Mouse (Mus musculus) gastrocnemius, adult 18-20 months (tissue): ENCODE results near the gene Lrrc71. TPM values are rescaled to one million over a fixed set of nuclear protein-coding genes. Genes with fewer than 3 reads are reported as not detected.

Source experiments
- DNase-seq: peaks from one replicate; pipeline ENCODE4 v3.0.0; 2021; ENCODE audit warnings: low spot score
- total RNA-seq, 2 experiments: library from RNA; stranded (reverse); gene quantifications; 2 replicates each; pipeline ENCODE4 v1.2.3; 2021

Gene Lrrc71
- total RNA-seq, 2 experiments from 2014 or later = not detected

GRCm38 (mm10) chr3:87763683-87764289 lies 15.4 kb upstream of the Lrrc71 start:
- peak; percentile 60 for DNase-seq

GRCm38 (mm10) chr3:87763202-87763601 lies 14.8 kb upstream of the Lrrc71 start:
- no peak for DNase-seq

DNA sequence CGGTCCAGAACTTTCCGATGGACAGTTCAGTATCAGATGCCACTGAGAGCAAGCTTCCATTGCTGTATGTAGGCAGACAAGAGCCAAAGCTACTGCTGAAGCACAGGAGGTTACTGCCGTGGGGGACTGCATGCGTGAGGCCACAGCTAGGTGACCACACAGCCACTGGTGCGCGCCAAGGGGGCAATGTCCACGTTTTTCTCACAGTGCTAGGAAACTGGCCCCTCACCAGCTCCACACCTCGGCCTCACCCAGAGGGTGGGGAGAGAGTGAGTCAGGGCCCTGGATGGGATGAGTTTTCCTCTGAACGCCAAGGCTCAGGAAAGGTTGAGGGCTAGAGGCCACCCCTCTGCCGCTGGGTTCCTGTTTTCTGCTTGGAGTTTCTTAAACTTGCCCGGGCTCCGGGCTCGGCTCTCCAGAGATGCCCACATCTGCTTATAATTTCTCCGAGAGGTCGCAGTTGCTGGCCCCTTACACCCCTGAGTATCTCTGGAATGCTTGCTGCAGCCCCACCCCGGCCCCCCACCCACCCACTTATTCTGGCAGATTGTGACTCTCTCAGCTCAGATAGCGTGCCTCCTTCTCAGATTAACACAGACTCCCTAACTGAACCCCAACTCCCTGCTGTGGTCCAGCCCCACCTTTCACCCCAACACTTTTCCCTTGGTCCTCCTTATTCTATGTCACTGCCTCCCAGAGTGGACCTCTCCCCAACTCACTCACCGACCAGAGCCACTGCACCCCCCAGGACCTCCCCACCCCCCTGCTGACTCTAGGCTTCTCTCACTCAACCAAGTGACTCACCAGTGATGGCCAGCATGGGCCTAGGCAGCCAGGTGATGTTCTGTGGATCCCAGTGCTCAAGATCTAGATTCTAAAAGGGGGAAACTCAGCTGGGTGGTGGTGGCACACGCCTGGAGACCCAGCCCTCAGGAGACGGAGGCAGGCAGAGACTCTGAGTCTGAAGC lies 13.3 kb upstream of the Lrrc71 start:
- DNase-seq = no peak

GRCm38 (mm10) chr3:87758641-87759040 lies 10.2 kb upstream of the Lrrc71 start:
- no peak for DNase-seq

- DNase-seq = no peak
Measured at GRCm38 (mm10) chr3:87756488-87756887, 8.1 kb upstream of the Lrrc71 start.

- peak; percentile 85 for DNase-seq
Measured at GRCm38 (mm10) chr3:87755964-87756363, 7.5 kb upstream of the Lrrc71 start.

DNA sequence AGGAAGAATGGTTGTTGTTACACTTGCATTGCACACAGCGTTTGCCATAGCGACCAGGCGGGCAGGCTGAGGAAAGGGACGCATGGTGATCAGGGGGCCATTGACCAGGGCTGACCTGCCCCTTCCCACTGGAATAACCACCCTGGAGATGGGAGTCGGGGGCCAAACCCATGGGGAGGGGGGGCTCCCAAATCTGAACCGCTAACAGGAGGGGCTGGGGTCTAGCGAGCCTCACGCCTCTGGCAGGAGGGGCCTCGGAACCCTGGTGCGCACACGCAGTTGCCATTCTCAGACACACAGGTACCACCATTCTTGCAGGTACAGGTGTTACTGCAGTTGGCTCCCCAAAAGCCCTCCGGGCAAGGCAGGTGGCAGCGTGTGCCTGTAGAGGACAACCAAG lies 5.4 kb upstream of the Lrrc71 start:
- DNase-seq = no peak

GRCm38 (mm10) chr3:87752567-87752966 lies 4.1 kb upstream of the Lrrc71 start:
- DNase-seq = no peak

DNA sequence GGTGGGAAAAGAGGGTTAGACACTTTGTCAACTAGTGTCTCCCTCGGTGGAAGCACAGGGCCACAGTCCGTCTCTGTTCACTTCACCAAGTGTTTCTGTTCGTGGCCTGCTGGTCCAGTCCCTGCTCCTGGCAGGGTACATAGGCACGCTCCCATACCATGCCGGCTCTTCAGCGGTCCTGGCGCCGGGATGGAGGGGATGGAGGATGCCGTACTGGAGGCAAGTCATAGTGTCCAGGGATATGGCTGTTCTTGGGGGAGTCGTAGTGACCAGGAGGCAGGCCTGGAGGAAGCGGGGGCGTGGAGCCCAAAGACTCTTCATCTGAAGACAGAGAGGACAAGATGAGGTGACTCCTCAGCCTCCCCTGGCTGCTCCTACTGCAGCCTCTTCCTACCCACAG lies 1.6 kb upstream of the Lrrc71 start:
- no peak for DNase-seq

DNA sequence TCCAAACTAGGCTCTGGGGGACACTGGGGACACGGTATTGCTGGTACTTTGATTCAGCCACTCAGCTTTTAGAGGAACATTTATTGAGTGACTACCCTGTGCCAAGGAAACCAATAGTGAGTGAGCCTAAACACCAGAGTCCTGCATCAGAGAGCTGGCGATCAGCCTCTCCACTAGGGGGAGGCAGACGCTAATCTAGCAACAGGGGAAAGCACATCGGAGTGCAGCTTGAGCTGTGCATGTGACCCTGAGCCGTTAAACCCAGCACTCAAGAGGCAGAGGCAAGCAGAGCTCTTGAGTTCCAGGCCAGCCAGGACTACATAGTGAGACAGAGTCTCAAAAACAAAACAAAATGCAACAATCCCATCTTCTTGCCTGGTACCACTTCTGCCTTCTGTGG lies 611 bp upstream of the Lrrc71 start:
- peak; percentile 57 for DNase-seq

DNA sequence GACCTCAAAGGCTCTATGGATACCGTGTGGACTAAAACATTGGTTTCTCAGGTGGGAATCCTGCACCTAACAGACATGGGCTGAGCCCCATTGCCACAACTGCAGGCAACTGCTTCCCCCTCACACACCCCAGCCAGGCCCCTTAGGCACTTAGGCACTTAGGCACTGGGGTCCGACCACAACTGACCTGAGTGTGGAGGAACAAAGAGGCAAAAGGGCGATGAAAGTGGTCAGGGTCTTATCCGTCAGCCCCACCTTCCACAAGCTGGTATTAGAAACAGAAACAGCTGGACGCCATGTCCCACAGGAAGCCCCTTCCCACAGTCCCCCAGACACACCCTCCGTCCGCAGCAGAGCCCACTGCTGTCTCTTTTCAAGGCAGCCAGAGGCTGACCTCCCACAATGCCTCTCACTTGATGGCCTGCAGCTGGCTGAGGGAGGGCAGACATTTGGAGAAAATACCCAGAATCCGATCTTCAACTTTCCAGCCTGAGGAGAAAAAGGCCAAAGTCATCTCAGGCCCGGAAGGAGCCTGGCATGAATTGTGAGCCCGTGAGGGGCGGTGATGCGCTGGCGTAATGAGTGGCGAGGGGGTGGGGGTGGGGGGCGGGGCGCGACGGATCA lies 3.3 kb downstream of the Lrrc71 start:
- no peak for DNase-seq

DNA sequence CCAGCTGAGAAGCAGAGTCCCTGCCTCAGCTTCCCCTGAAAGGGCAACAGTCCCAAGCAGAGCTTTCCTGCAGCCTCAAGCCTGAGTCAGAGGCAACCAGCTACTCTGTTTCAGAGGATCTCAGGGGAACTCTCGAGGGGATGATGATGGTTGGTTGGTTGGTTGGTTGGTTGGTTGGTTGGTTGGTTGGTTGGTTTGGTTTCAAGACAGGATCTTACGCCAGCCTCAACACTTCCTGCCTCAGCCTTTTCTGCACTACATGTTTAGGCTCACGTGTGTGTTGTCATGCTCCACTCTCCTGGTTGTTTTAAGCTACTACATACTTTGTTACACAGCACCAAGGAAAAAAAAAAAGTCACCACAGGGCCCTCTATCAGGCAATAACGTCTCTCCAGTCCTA lies 4.5 kb downstream of the Lrrc71 start:
- no peak for DNase-seq

- no peak for DNase-seq
Measured at GRCm38 (mm10) chr3:87742735-87743134, 5.7 kb downstream of the Lrrc71 start.

GRCm38 (mm10) chr3:87742013-87742412 lies 6.4 kb downstream of the Lrrc71 start:
- no peak for DNase-seq

GRCm38 (mm10) chr3:87738906-87739305 lies 9.5 kb downstream of the Lrrc71 start:
- no peak for DNase-seq

DNA sequence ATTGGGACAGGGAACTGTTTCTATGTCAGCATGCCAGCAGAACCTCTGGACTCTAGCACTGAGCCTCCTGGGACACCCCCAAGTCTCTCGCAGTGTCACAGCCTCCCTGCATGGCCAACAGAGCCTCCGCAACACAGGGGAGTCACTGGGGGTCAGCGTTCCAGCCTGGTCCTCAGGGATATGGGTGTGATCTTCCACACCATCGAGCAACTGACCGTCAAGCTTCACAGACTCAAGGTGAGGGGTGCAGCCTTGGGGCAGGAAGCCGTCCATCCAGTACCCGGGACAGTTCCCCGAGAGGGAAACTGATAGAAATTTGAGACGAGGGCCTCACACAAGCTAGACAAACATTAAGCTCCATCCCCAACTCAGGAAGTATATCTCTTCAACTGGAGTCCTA lies 13.1 kb downstream of the Lrrc71 start:
- no peak for DNase-seq

DNA sequence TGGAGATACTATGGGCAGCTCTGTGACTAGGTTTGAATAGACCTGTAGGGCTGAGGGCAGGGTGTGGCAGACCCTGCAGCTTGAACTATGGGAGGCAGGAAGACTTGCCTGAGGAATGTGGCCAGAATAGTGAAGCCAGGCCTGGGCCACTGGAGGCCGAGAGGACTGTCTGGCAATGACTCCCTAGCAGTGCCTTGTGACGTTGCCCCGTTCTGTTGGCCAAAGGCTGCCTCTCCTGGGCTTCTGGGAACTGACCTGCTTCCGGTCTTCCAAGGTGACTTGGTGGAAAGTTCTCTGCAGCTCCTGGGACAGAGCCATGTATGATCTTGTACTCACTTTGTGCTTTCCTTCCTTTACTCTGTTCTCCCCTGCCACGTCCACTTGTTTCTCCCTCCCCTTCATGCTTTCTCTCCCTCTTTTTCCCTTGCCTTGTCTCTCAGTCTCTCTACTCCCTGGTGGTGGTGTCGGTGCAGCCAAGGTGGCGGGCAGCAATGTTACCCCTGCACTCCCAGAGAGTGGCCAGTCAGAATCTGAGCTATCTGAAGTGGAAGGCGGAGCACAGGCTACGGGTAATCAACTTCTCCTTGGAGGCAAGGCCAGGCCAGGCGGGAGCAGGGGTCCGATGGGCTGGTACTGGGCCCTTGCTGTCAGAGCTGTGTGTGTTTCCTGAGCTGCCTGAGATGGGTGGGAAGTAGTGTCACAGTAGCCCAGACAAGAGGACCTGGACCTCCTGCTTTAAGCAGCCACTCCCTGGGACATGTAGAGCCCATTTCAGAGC lies 14.3 kb downstream of the Lrrc71 start:
- no peak for DNase-seq

DNA sequence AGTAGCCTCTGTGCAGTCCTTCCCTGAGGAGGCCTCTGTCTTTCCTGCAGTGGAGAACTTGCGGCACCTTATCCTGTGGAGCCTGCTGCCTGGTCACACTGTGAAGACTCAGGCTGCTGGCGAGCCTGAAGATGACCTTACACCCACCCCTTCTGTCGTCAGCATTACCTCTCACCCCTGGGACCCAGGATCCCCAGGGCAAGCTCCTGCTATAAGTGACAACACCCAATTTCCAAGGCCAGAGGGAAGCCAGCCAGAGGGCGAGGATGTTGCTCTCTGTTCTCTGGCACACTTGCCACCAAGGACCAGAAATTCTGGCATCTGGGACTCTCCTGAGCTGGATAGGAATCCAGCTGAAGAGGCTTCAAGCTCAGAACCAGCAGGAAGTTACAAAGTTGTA lies 15.3 kb downstream of the Lrrc71 start:
- DNase-seq = peak; percentile 13

DNA sequence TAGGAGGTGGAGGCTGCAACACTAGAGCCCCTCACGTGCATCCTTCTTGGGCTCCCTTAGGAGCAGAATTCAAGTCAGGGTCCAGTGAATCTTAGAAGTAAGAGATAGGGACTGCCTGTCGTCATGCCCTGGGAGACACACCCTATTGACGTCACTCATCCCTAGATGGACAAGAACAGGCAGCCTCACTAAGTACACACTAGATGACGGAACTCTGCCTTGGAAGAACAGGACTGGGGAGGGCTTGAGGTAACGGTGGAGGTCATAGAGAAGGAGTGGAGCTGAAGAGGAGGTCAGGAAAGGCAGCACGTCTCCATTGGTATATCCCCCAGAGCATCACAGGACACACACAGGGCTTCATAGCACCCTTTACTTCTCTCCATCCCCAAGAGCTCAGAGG lies 19.7 kb downstream of the Lrrc71 start:
- no peak for DNase-seq

DNA sequence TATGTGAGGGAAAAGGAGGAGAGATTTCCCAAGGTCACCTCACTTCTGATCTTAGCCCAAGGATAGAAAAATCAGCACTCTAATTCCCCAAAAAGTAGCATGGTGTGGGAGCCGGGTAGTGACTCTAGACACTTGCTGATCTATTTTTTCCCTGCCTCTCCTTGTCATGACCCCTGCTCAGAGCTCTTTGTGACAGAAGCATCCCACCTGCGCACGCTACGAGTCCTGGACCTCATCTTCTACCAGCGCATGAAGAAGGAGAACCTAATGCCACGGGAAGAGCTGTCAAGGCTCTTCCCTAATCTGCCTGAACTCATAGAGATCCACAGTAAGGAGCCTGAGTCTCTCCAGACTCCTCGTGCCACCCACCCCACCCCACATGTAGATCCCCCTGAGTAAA lies 22.2 kb downstream of the Lrrc71 start:
- DNase-seq = no peak

GRCm38 (mm10) chr3:87725396-87726160 lies 22.8 kb downstream of the Lrrc71 start:
- no peak for DNase-seq
